Mouse (Mus musculus) embryonic facial prominence, embryonic 11.5 days (tissue): ENCODE data around the gene Wipf2. TPM values are rescaled to one million over a fixed set of nuclear protein-coding genes. Genes with fewer than 3 reads are reported as not detected.

Experiments
- ATAC-seq: fragments of 200-750 bp; cut with Nextera tagmentation; replicated peaks from 2 replicates; pipeline ENCODE4 v1.8.0; 2017; ENCODE audit warnings: low read depth; ENCODE audit not compliant: insufficient number of reproducible peaks, low FRiP score, low TSS enrichment
- DNase-seq: peaks from one replicate; pipeline ENCODE4 v3.0.0-alpha.2; 2015; ENCODE audit warnings: low spot score
- H3K27ac ChIP-seq: fragments of 300-500 bp; sonication (generic); replicated peaks from 2 replicates; pipeline ENCODE4 v1.5.1; 2014; ENCODE audit warnings: mild to moderate bottlenecking, low read depth, low read length, control low read depth
- H3K27me3 ChIP-seq: fragments of 300-500 bp; sonication (generic); 2 replicates; pipeline ENCODE4 v1.6.1; 2014; ENCODE audit warnings: mild to moderate bottlenecking, low read length, moderate library complexity, mixed read lengths; ENCODE audit not compliant: control insufficient read depth, insufficient read depth
- H3K36me3 ChIP-seq: fragments of 300-500 bp; sonication (generic); replicated peaks from 2 replicates; pipeline ENCODE4 v1.6.1; 2014; ENCODE audit warnings: low read depth, mild to moderate bottlenecking, low read length, moderate library complexity, mixed read lengths; ENCODE audit not compliant: control insufficient read depth, insufficient read depth
- H3K4me1 ChIP-seq: fragments of 300-500 bp; sonication (generic); 2 replicates; pipeline ENCODE4 v1.6.1; 2014; ENCODE audit warnings: low read length, mixed read lengths; ENCODE audit not compliant: control insufficient read depth, insufficient read depth
- H3K4me2 ChIP-seq: fragments of 300-500 bp; sonication (generic); 2 replicates; pipeline ENCODE4 v1.6.1; 2014; ENCODE audit warnings: low read depth, mild to moderate bottlenecking, control low read depth, low read length, moderate library complexity
- H3K4me3 ChIP-seq: fragments of 300-500 bp; sonication (generic); 2 replicates; pipeline ENCODE4 v1.5.1; 2014; ENCODE audit warnings: low read depth, low read length, control low read depth
- H3K9ac ChIP-seq: fragments of 300-500 bp; sonication (generic); replicated peaks from 2 replicates; pipeline ENCODE4 v1.6.1; 2014; ENCODE audit warnings: mild to moderate bottlenecking, control low read depth, low read length
- H3K9me3 ChIP-seq: fragments of 300-500 bp; sonication (generic); replicated peaks from 2 replicates; pipeline ENCODE4 v1.6.1; 2016; ENCODE audit warnings: mild to moderate bottlenecking, low read length, inconsistent platforms, mixed read lengths; ENCODE audit not compliant: control insufficient read depth
- WGBS: fragments of 180-500 bp; shearing (Covaris S2); extraction: QIAGEN DNeasy Blood & Tissue Kit; methylation state at CpG from one replicate; pipeline ENCODE4 v1.1.7; 2014; 5-methylcytosine and 5-hydroxymethylcytosine counted together
- polyA plus RNA-seq: library from polyadenylated mRNA; unstranded; fragments of >200 nt; fragmentation: Nextera tagmentation; extraction: Ambion mirVana; gene quantifications from 2 replicates; pipeline ENCODE4 v1.2.1, GENCODE M21; 2014

Wipf2 gene
- polyA plus RNA-seq, 1 experiment from 2014 or later: 4.6 TPM

DNA sequence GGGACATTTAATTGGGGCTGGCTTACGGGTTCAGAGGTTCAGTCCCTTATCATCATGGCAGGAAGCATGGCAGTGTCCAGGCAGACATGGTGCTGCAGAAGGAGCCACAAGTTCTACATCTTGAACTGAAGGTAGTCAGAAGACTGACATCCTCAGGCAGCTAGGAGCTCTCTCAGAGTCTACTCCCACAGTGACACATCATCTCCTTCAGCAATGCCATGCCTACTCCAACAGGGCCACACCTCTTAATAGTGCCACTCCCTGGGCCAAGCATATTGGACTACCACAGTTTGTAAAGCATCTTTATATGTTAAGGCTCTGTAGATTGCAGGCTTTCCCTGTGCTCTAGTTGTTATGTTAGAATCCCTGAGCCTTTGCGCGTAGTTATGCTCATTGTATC lies 24.3 kb downstream of the Wipf2 start:
- 100% methylated on average over 3 of the region's 3 CpGs for WGBS
- H3K36me3 ChIP-seq: peaks cover 17% of the 10 kb centered on the region
- H3K4me1 ChIP-seq: no peaks in the 10 kb centered on the region
- H3K9ac ChIP-seq: no peak overlapping the region
- ATAC-seq: no peak
- H3K9me3 ChIP-seq: no peaks in the 10 kb centered on the region
- no peak for DNase-seq
- no peaks in the 10 kb centered on the region for H3K27me3 ChIP-seq
- H3K27ac ChIP-seq: no peak overlapping the region
- H3K4me2 ChIP-seq: no peak overlapping the region
- no peak overlapping the region for H3K4me3 ChIP-seq

- no peak overlapping the region for H3K4me2 ChIP-seq
- peaks cover 25% of the 10 kb centered on the region for H3K36me3 ChIP-seq
- no peak for DNase-seq
- H3K9ac ChIP-seq: no peak overlapping the region
- H3K27me3 ChIP-seq: no peaks in the 10 kb centered on the region
- H3K27ac ChIP-seq: no peak overlapping the region
- no peak overlapping the region for H3K4me3 ChIP-seq
- WGBS: 97% methylated on average over 4 of the region's 4 CpGs
- H3K4me1 ChIP-seq: no peaks in the 10 kb centered on the region
- no peak for ATAC-seq
- no peaks in the 10 kb centered on the region for H3K9me3 ChIP-seq
Measured at GRCm38 (mm10) chr11:98889077-98889476, 25.6 kb downstream of the Wipf2 start.

DNA sequence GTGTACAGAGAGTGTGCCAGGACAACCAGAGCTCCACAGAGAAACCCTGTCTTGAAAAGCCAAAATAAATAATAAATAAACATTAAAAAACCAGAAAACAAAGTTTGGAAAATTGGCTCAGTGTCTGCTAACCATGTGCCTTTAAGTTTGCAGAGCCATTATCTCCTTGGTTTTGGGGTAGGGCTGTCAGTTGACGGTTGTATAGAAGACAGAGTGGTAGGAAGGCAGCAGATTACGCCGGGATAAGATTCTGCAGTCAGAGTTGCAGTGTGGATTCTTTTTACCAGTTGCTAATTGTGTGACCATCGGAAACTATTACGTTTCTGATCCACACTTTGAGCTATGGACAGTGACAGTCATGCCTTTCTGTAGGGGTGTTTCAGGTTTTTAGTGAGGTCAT lies 26.5 kb downstream of the Wipf2 start:
- H3K4me1 ChIP-seq: no peaks in the 10 kb centered on the region
- no peak overlapping the region for H3K9ac ChIP-seq
- WGBS: 93% methylated on average over 5 of the region's 5 CpGs
- H3K36me3 ChIP-seq: peaks cover 25% of the 10 kb centered on the region
- no peak overlapping the region for H3K4me2 ChIP-seq
- H3K27me3 ChIP-seq: no peaks in the 10 kb centered on the region
- no peak overlapping the region for H3K4me3 ChIP-seq
- H3K9me3 ChIP-seq: no peaks in the 10 kb centered on the region
- DNase-seq: no peak
- H3K27ac ChIP-seq: no peak overlapping the region
- no peak for ATAC-seq

GRCm38 (mm10) chr11:98892426-98892825 lies 29.0 kb downstream of the Wipf2 start:
- 0 out of 2 replicates have a peak, but pooled peaks have one; percentile 3 for ATAC-seq
- 49% methylated on average over 5 of the region's 5 CpGs for whole genome bisulfite sequencing
- peaks cover 22% of the 10 kb centered on the region for H3K36me3 ChIP-seq
- H3K9ac ChIP-seq: no peak overlapping the region
- no peak overlapping the region for H3K4me2 ChIP-seq
- no peaks in the 10 kb centered on the region for H3K4me1 ChIP-seq
- H3K9me3 ChIP-seq: no peaks in the 10 kb centered on the region
- no peak for DNase-seq
- no peaks in the 10 kb centered on the region for H3K27me3 ChIP-seq
- no peak overlapping the region for H3K27ac ChIP-seq
- H3K4me3 ChIP-seq: no peak overlapping the region

GRCm38 (mm10) chr11:98900529-98901125 lies 37.2 kb downstream of the Wipf2 start:
- Histone ChIP-seq H3K27ac (no peak overlapping the region), H3K4me1 (peaks cover 9% of the 10 kb centered on the region), H3K36me3 (no peaks in the 10 kb centered on the region), H3K4me3 (no peak overlapping the region), H3K9ac (no peak overlapping the region; the same call in 1 of the 2 replicates), H3K4me2 (no peak overlapping the region), H3K27me3 (no peaks in the 10 kb centered on the region), H3K9me3 (no peaks in the 10 kb centered on the region)
- DNase-seq: no peak
- ATAC-seq: no peak
- WGBS: 87% methylated on average over 12 of the region's 12 CpGs

GRCm38 (mm10) chr11:98902621-98903245 lies 39.3 kb downstream of the Wipf2 start:
- Histone ChIP-seq H3K4me1 (peaks cover 9% of the 10 kb centered on the region), H3K27ac (peak overlapping the region; percentile 66), H3K9me3 (no peaks in the 10 kb centered on the region), H3K27me3 (no peaks in the 10 kb centered on the region), H3K4me3 (no peak overlapping the region), H3K9ac (peak overlapping the region; percentile 35), H3K36me3 (no peaks in the 10 kb centered on the region), H3K4me2 (no peak overlapping the region)
- ATAC-seq (no peak), DNase-seq (peak; percentile 73)
- 6% methylated on average over 10 of the region's 10 CpGs for WGBS

GRCm38 (mm10) chr11:98904577-98904976 lies 41.1 kb downstream of the Wipf2 start:
- WGBS: 91% methylated on average over 2 of the region's 2 CpGs
- Histone ChIP-seq H3K9ac (no peak overlapping the region), H3K27ac (peak overlapping the region; percentile 36; the same call in 1 of the 2 replicates), H3K36me3 (no peaks in the 10 kb centered on the region; the same call in 1 of the 2 replicates), H3K27me3 (no peaks in the 10 kb centered on the region), H3K4me3 (no peak overlapping the region), H3K4me1 (peaks cover 12% of the 10 kb centered on the region), H3K9me3 (no peaks in the 10 kb centered on the region), H3K4me2 (no peak overlapping the region)
- DNase-seq: no peak
- ATAC-seq: no peak

- Histone ChIP-seq H3K4me3 (no peak overlapping the region), H3K36me3 (no peaks in the 10 kb centered on the region; the same call in 1 of the 2 replicates), H3K4me1 (peaks cover 12% of the 10 kb centered on the region), H3K9ac (no peak overlapping the region), H3K27ac (no peak overlapping the region), H3K4me2 (no peak overlapping the region), H3K27me3 (no peaks in the 10 kb centered on the region), H3K9me3 (no peaks in the 10 kb centered on the region)
- no peak for ATAC-seq
- DNase-seq: no peak
- 80% methylated on average over 7 of the region's 7 CpGs for WGBS
Measured at GRCm38 (mm10) chr11:98905033-98905432, 41.6 kb downstream of the Wipf2 start.
